Mouse (Mus musculus) adrenal gland, adult (tissue): ENCODE results near the gene Nox4.

Experiments used
- DNase-seq, 2 experiments: peaks; one replicate each; pipeline ENCODE4 v3.0.0; 2022 to 2023; ENCODE audit warnings: low spot score in 1 of 2; ENCODE audit not compliant: inconsistent age in 2 of 2

The Nox4 gene

DNA sequence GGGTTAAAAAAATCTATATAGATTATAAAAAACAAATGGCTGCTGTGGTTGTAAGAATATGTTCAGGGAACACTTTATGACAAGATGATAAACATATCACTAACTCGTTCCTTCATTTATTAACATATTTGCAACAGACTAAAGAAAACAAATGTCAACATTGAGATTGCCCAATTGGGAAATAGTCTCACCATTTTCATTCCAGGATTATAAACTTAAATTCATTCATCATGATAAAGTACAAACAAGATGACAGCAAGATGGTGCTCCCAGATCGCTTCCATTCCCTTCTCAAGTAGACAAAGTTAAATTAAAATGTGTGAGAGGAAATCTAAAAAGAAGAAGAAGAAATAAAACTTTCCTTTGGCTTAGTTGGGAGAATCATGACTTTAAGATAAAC is 124.9 kb downstream of the Nox4 start:
- DNase-seq = no peak

DNA sequence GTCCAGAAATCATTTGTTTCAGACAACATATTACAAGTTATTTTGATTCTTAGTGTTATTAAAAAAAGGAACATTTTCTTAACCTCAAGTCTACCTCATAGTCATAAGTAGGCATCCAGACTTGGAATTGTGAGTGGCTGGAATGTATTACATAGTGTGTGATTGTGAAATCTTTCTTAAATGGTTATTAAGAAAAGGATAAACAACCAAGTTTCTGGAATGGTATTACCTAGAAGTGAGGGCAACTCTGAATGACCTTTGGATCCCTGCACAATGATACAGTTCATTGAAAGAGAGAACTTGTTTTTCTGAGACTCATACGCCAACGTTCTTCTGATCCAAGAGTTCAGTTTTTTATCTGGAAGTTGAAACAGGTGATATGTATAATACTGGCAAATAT is 125.4 kb downstream of the Nox4 start:
- no peak for DNase-seq

DNA sequence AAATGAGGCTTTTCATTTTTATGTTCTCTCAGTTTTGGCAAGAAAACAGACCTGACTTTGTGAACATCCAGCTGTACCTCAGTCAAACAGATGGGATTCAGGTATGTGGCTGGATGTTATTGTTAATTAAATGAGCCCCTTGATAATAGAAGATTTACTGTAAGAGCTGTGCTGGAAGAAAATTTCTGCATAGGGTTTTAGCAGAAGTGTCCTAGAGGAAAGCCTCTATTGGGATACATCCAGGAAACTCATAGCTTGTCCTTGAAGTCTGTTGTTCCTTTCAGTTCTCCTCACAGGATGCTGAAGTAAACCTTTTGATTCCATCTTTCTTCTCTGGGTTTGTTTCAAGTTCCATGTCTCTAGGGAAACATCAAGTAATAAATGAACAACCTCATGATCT is 128.4 kb downstream of the Nox4 start:
- DNase-seq = no peak

DNA sequence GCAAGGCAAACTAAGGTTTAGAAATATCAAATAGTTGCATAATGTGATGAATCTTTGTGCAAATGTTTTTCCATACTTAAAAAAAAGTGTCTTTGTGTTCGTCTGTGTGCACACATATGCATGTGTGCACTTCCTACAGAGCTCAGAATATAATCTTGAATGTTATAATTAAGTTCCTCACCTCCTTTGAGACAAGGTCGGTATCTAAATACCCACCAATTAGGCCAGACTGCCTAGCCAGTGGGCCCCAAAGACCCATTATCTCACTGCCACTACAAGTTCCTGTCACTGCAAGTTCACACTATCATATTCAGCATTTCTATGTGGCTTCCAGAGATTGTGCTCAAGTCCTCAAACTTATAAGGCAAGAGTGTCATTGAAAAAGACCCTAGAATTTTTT is 129.0 kb downstream of the Nox4 start:
- no peak for DNase-seq

DNA sequence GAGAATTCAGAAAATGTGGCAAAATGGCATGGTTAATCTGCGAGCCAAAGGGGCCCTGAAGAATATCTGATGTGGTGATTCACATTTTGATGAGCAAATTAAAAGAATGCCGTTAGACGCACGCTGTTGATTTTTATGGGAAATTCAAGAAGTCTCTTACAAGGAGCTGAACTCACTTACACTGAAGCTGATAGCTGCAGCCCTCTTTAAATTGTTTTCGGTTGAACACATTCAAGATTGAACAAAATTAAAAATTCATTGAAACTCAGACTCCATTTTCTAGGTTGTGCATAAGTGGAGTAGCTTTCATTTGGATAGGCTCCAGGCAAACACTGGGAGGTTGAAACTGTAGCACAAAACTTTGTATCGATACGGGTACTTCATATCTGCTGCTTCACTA is 151.1 kb downstream of the Nox4 start:
- DNase-seq = no peak

DNA sequence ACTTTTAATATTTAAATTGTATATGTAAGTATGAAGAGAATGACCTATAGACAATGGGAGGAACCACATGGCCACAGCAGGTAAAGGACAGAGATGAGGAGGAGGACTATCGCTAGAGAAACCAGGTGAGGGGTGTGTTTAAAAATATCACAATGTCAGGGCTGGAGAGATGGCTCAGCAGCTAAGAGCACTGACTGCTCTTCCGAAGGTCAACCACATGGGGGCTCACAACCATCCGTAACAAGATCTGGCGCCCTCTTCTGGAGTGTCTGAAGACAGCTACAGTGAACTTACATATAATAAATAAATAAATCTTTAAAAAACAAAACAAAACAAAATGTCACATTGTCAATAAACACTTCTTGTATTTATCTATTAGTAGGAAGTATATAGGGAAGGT is 165.5 kb downstream of the Nox4 start:
- peak; percentile 10 to 41 for DNase-seq

DNA sequence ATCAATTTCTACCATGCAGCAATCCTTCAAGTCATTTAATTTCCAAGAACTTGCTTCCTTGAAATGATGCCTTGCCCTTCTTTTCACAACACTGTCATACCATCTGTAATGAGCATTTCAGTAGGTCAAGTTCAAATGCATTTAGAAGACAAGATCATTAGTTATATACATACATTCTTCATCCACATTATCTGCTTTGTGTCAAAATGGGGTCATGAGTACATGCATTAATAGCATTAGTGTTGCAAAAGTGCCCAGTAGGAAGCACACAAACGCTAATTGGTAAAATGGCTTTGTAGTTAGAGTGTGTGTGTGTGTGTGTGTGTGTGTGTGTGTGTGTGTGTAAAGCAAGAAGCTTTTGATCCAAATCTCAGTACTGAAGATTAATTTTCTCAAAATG is 167.4 kb downstream of the Nox4 start:
- DNase-seq = no peak
